8 mouse cellular contexts compared by ENCODE assay signal in the genomic region with DNA sequence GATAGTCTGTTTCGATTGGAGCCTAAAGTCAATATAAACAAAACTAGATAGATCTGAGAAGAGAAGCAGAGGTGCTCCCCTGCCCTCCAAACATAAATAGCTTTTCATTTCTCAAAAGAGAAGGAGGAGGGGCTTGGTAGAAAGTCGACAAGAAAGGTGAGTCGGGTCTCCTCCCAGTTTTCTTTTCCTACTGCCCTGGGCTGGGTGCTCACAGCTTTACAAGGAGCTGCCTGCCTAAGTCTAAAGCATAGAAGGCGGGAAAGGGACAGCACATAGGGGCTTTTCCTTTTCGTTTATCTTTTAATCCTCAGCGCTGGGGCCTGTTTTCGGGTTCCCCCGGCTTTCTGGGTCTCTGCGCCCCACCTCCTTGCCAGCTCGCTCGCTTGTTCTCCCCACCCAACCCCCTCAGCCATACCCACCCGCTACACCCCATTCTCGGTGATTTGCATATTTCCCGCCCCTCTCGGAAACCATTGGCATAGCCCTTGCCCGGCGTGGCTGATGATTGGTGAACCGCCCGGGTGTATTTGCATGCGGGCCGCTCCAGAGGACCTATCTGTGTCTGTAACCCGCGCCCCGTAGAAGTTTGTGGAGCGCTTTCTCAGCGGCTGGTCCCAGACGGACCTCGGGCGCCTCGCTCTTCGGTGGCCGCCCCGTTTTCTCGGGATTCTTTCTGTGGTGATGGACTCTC. TPM values are rescaled to one million over a fixed set of nuclear protein-coding genes. Genes with fewer than 3 reads are reported as not detected.
A peak's percentile ranks its signal among the peaks of the same experiment; 100 is the strongest.
DNase-seq lines count a peak whose midpoint lies in the region; ATAC-seq and TF ChIP-seq lines count a peak whose summit lies in the region.

A gene (plus strand): TSS at position 579 of the 691 bp plus-strand sequence.

- peak within 1 kb of the TSS; percentile 57 for H3K4me3 ChIP-seq in bone marrow macrophage, adult 2 months (ENCODE audit: insufficient read depth, low read length)
- peak within 1 kb of the TSS; percentile 79 for H3K4me3 ChIP-seq in embryonic facial prominence, embryonic 15.5 days (replicated peaks)
- H3K4me3 ChIP-seq in kidney, embryonic 14.5 days (ENCODE audit: low read length) = peak within 1 kb of the TSS; percentile 69
- H3K4me3 ChIP-seq in limb, embryonic 14.5 days (replicated peaks; ENCODE audit: low read length) = peak within 1 kb of the TSS; percentile 75
- H3K4me3 ChIP-seq in midbrain, embryonic 16.5 days (ENCODE audit: low read depth, low read length) = peak within 1 kb of the TSS; percentile 68
- peak within 1 kb of the TSS; percentile 88 for H3K4me3 ChIP-seq in spleen, adult 2 months (ENCODE audit: extremely low read depth, insufficient read depth, insufficient read length)

- peaks cover 6% of the 10 kb centered on the region for H3K27me3 ChIP-seq in embryonic facial prominence, embryonic 15.5 days
- H3K27me3 ChIP-seq in kidney, embryonic 14.5 days (ENCODE audit: control insufficient read depth, insufficient read depth, low read length) = peaks cover 4% of the 10 kb centered on the region; the same call in 1 of the 2 replicates
- H3K27me3 ChIP-seq in limb, embryonic 14.5 days (ENCODE audit: control insufficient read depth, insufficient read depth, low read length) = no peaks in the 10 kb centered on the region
- no peaks in the 10 kb centered on the region for H3K27me3 ChIP-seq in midbrain, embryonic 16.5 days (ENCODE audit: control insufficient read depth, insufficient read depth, low read depth, low read length)
- peaks cover 10% of the 10 kb centered on the region; the same call in 1 of the 2 replicates for H3K27me3 ChIP-seq in spleen, adult 2 months (ENCODE audit: control insufficient read depth, insufficient read depth, low read length)

- H3K4me1 ChIP-seq in bone marrow macrophage, adult 2 months (ENCODE audit: control insufficient read depth, insufficient read depth, low read length) = peaks cover 16% of the 10 kb centered on the region
- H3K4me1 ChIP-seq in embryonic facial prominence, embryonic 15.5 days = peaks cover 47% of the 10 kb centered on the region
- H3K4me1 ChIP-seq in kidney, embryonic 14.5 days (ENCODE audit: control insufficient read depth, insufficient read depth, low read length) = peaks cover 32% of the 10 kb centered on the region
- H3K4me1 ChIP-seq in limb, embryonic 14.5 days (ENCODE audit: control insufficient read depth, insufficient read depth, low read length) = peaks cover 34% of the 10 kb centered on the region
- peaks cover 22% of the 10 kb centered on the region; the same call in 1 of the 2 replicates for H3K4me1 ChIP-seq in midbrain, embryonic 16.5 days (ENCODE audit: control insufficient read depth, insufficient read depth, low read length)
- peaks cover 6% of the 10 kb centered on the region for H3K4me1 ChIP-seq in spleen, adult 2 months (ENCODE audit: control insufficient read depth, insufficient read depth, insufficient read length)

- H3K4me2 ChIP-seq in embryonic facial prominence, embryonic 15.5 days (replicated peaks) = peak within 1 kb of the TSS; percentile 96
- peak within 1 kb of the TSS; percentile 98 for H3K4me2 ChIP-seq in kidney, embryonic 14.5 days (replicated peaks; ENCODE audit: low read depth, low read length)
- peak within 1 kb of the TSS; percentile 88 for H3K4me2 ChIP-seq in limb, embryonic 14.5 days (replicated peaks; ENCODE audit: low read depth, low read length, severe bottlenecking)
- peak within 1 kb of the TSS; percentile 96 for H3K4me2 ChIP-seq in midbrain, embryonic 16.5 days (ENCODE audit: low read length)

- WGBS in embryonic facial prominence, embryonic 15.5 days = under 1% methylated on average over 34 of the region's 34 CpGs
- under 1% methylated on average over 34 of the region's 34 CpGs for WGBS in kidney, embryonic 14.5 days
- 2% methylated on average over 34 of the region's 34 CpGs for WGBS in limb, embryonic 14.5 days
- WGBS in midbrain, embryonic 16.5 days = under 1% methylated on average over 34 of the region's 34 CpGs
- under 1% methylated on average over 34 of the region's 34 CpGs for WGBS in spleen, adult 2 months

- no peak for TF ChIP-seq CTCF in bone marrow macrophage, adult 2 months (IDR thresholded peaks at IDR 0.05; ENCODE audit: low read depth, low read length)
- no peak for TF ChIP-seq CTCF in spleen, adult 2 months (IDR thresholded peaks at IDR 0.05; ENCODE audit: extremely low read depth, insufficient read depth, insufficient read length, insufficient replicate concordance)

- peak; percentile 95 for ATAC-seq in embryonic facial prominence, embryonic 15.5 days (ENCODE audit: insufficient number of reproducible peaks, low FRiP score, low TSS enrichment, low read depth)
- ATAC-seq in kidney, embryonic 14.5 days (ENCODE audit: low FRiP score, low TSS enrichment) = peak; percentile 95
- peak; percentile 94 for ATAC-seq in limb, embryonic 14.5 days (ENCODE audit: low FRiP score, low read depth)
- peak; percentile 97 for ATAC-seq in midbrain, embryonic 16.5 days

- no peak within 1 kb of the TSS for H3K27ac ChIP-seq in bone marrow macrophage, adult 2 months (ENCODE audit: insufficient read depth, low read depth, low read length)
- peak within 1 kb of the TSS; percentile 91 for H3K27ac ChIP-seq in embryonic facial prominence, embryonic 15.5 days (replicated peaks)
- H3K27ac ChIP-seq in kidney, embryonic 14.5 days (ENCODE audit: low read depth, low read length) = peak within 1 kb of the TSS; percentile 80
- peak within 1 kb of the TSS; percentile 88 for H3K27ac ChIP-seq in limb, embryonic 14.5 days (replicated peaks; ENCODE audit: low read depth, low read length)
- peak within 1 kb of the TSS; percentile 58 for H3K27ac ChIP-seq in midbrain, embryonic 16.5 days (ENCODE audit: low read length)
- peak within 1 kb of the TSS; percentile 68 for H3K27ac ChIP-seq in spleen, adult 2 months (ENCODE audit: insufficient read depth, low read length)

- no peaks in the 10 kb centered on the region for H3K9me3 ChIP-seq in embryonic facial prominence, embryonic 15.5 days (replicated peaks)
- H3K9me3 ChIP-seq in kidney, embryonic 14.5 days (ENCODE audit: control insufficient read depth, low read length) = no peaks in the 10 kb centered on the region
- no peaks in the 10 kb centered on the region for H3K9me3 ChIP-seq in limb, embryonic 14.5 days (ENCODE audit: control insufficient read depth, low read length)
- H3K9me3 ChIP-seq in midbrain, embryonic 16.5 days (replicated peaks; ENCODE audit: control insufficient read depth, low read length, poor library complexity, severe bottlenecking) = no peaks in the 10 kb centered on the region

- H3K9ac ChIP-seq in embryonic facial prominence, embryonic 15.5 days = peak within 1 kb of the TSS; percentile 56
- peak within 1 kb of the TSS; percentile 75 for H3K9ac ChIP-seq in kidney, embryonic 14.5 days (ENCODE audit: low read depth, low read length)
- H3K9ac ChIP-seq in limb, embryonic 14.5 days (ENCODE audit: low read depth, low read length, severe bottlenecking) = peak within 1 kb of the TSS; percentile 74
- H3K9ac ChIP-seq in midbrain, embryonic 16.5 days (ENCODE audit: low read depth, low read length) = peak within 1 kb of the TSS; percentile 74

- DNase-seq in 3134 (ENCODE audit: extremely low read depth, insufficient read length, low spot score) = peak; percentile 84
- DNase-seq in heart, adult 9 months (ENCODE audit: low spot score in 2 of 2) = peak; percentile 95 to 96
- peak; percentile 94 for DNase-seq in limb, embryonic 14.5 days (ENCODE audit: low spot score)
- peak; percentile 79 to 94 for DNase-seq in spleen, adult 2 months (ENCODE audit: low read depth in 1 of 2, low spot score in 2 of 2)

- H3K36me3 ChIP-seq in embryonic facial prominence, embryonic 15.5 days = no peaks in the 10 kb centered on the region
- no peaks in the 10 kb centered on the region for H3K36me3 ChIP-seq in kidney, embryonic 14.5 days (ENCODE audit: control insufficient read depth, insufficient read depth, low read length)
- no peaks in the 10 kb centered on the region for H3K36me3 ChIP-seq in limb, embryonic 14.5 days (ENCODE audit: control insufficient read depth, insufficient read depth, low read length)
- H3K36me3 ChIP-seq in midbrain, embryonic 16.5 days (ENCODE audit: control insufficient read depth, insufficient read depth, low read length) = no peaks in the 10 kb centered on the region
- no peaks in the 10 kb centered on the region for H3K36me3 ChIP-seq in spleen, adult 2 months (ENCODE audit: control insufficient read depth, insufficient read depth, low read length)

- TF ChIP-seq POLR2A in bone marrow macrophage, adult 2 months (IDR thresholded peaks at IDR 0.05; ENCODE audit: borderline replicate concordance, low read depth, low read length) = no peak
- TF ChIP-seq POLR2A in limb, embryonic 14.5 days (IDR thresholded peaks at IDR 0.05; ENCODE audit: borderline replicate concordance, extremely low read depth, insufficient read depth, insufficient read length) = peak; percentile 75; the same call in 1 of the 2 replicates
- peak; percentile 77; the same call in 1 of the 2 replicates for TF ChIP-seq POLR2A in spleen, adult 2 months (IDR thresholded peaks at IDR 0.05; ENCODE audit: low read depth, low read length)

RNA-seq across cellular contexts. Expression of the gene that starts here (rescaled TPM):
- 0.32 and 0.36 TPM in 2 replicates for polyA plus RNA-seq in bone marrow macrophage, adult 2 months (2012; ENCODE audit: insufficient read depth, insufficient read length, missing spikeins)
- polyA plus RNA-seq in embryonic facial prominence, embryonic 15.5 days (2015; fragmentation: Nextera tagmentation; extraction: Ambion mirVana) = 13.8 and 16.5 TPM in 2 replicates
- 4.9 and 7.6 TPM in 2 replicates for polyA plus RNA-seq in kidney, embryonic 14.5 days (2014; fragmentation: Nextera tagmentation; extraction: Ambion mirVana)
- polyA plus RNA-seq in limb, embryonic 14.5 days (2012; rRNA removed) = 22.7 and 32.9 TPM in 2 replicates
- 15.6 and 16.0 TPM in 2 replicates for polyA plus RNA-seq in limb, embryonic 14.5 days (2014; fragmentation: Nextera tagmentation; extraction: Ambion mirVana)
- 8.7 and 9.0 TPM in 2 replicates for polyA plus RNA-seq in midbrain, embryonic 16.5 days (2015; fragmentation: Nextera tagmentation; extraction: Ambion mirVana)
- polyA plus RNA-seq in spleen, adult 2 months (2012; rRNA removed) = 10.6 and 14.7 TPM in 2 replicates
